Mouse (Mus musculus) colon, adult 2 months (tissue): ENCODE results near the gene Iqgap1. TPM values are rescaled to one million over a fixed set of nuclear protein-coding genes. Genes with fewer than 3 reads are reported as not detected.

Experiments used
- polyA plus RNA-seq: library from polyadenylated mRNA; depleted of rRNA; stranded (reverse); fragments of >200 nt; gene quantifications from 2 replicates; pipeline ENCODE4 v1.2.3, GENCODE M21; 2012; rRNA removed

Iqgap1 gene
- polyA plus RNA-seq = 61.2 and 62.9 TPM in 2 replicates

GRCm38 (mm10) chr7:80825843-80826403 is at the start of gene Iqgap1:
Iqgap1 (minus strand) TSS chr7:80825974.

GRCm38 (mm10) chr7:80860729-80861274 is 35.0 kb upstream of the Iqgap1 start, which contains the start of gene Zscan2:
Zscan2 (plus strand) TSS chr7:80860920.

GRCm38 (mm10) chr7:80688556-80689220 is 137.1 kb downstream of the Iqgap1 start, which contains the start of gene Crtc3:
Crtc3 (minus strand) TSS chr7:80688877.

Other genes starting within 250 kb of the Iqgap1 start
- 14.2 and 14.9 TPM in 2 replicates for gene Crtc3, start 137.1 kb downstream of the Iqgap1 start, polyA plus RNA-seq
- 4.5 and 5.2 TPM in 2 replicates for gene Zscan2, start 34.9 kb upstream of the Iqgap1 start, polyA plus RNA-seq
- gene Wdr73, start 75.3 kb upstream of the Iqgap1 start, polyA plus RNA-seq = 11.9 and 15.4 TPM in 2 replicates
- gene Nmb, start 79.1 kb upstream of the Iqgap1 start, polyA plus RNA-seq = 2.0 and 2.3 TPM in 2 replicates
- gene Sec11a, start 121.8 kb upstream of the Iqgap1 start, polyA plus RNA-seq = 34.2 and 34.5 TPM in 2 replicates
- gene Zfp592, start 167.7 kb upstream of the Iqgap1 start, polyA plus RNA-seq = 19.1 and 19.6 TPM in 2 replicates
- gene Alpk3, start 231.6 kb upstream of the Iqgap1 start, polyA plus RNA-seq = 0.05 TPM in 1 of 2 replicates, not detected in the other